12 mouse cellular contexts compared by ENCODE assay signal in the genomic region with DNA sequence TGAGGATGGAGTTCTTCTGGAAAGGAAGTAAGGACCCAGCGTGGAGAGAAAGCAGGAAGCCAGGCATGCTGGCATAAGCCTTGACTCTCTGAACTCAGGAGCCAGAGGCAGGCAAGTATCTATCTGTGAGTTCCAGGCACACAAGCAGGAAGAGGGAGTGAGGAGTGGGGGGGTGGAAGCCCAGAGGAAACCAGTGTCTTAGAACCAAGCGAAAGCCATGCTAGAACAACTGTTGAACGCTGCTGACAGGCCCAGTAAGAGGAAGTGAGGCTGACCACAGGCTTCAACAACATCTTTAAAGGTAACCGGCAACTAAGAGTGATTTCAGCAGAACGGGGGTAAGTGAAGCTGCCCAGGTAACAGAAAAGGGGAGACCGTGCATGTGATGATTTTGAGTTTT. TPM values are rescaled to one million over a fixed set of nuclear protein-coding genes. Genes with fewer than 3 reads are reported as not detected.
DNase-seq lines count a peak whose midpoint lies in the region; ATAC-seq and TF ChIP-seq lines count a peak whose summit lies in the region.
"Had no signal": no experiment of that assay in that cellular context is flagged by ENCODE, and none has a peak within 500 bp of the region (broad histone marks: within the 10 kb centered on the region; RNA-seq: fewer than 3 reads in every experiment).

No protein-coding gene starts in this region.

- H3K4me1 ChIP-seq in lung, adult 2 months (ENCODE audit: control insufficient read depth, insufficient read depth, low read length) = peaks cover 8% of the 10 kb centered on the region; the same call in 1 of the 2 replicates
- H3K4me1 ChIP-seq in ES-E14 (ENCODE audit: control insufficient read depth in 2 of 2, insufficient read depth in 2 of 2, low read length in 2 of 2, poor library complexity in 1 of 2) = peaks cover 11 to 23% of the 10 kb centered on the region in 2 experiments; a peak in 3 of 4 replicates
- peaks cover 63% of the 10 kb centered on the region for H3K4me1 ChIP-seq in liver, embryonic 12.5 days

- H3K27ac ChIP-seq in ES-E14 (ENCODE audit: insufficient read depth, low read depth, low read length, poor library complexity, severe bottlenecking) = peak overlapping the region; percentile 14; the same call in 1 of the 2 replicates
- peak overlapping the region; percentile 13; the same call in 1 of the 2 replicates for H3K27ac ChIP-seq in liver, embryonic 12.5 days
- H3K27ac ChIP-seq: midbrain, embryonic 12.5 days had no signal

- no peaks in the 10 kb centered on the region for H3K27me3 ChIP-seq in liver, embryonic 12.5 days (replicated peaks)
- H3K27me3 ChIP-seq: hindbrain, embryonic 13.5 days; midbrain, embryonic 12.5 days had no signal

- peaks cover 7% of the 10 kb centered on the region for H3K36me3 ChIP-seq in ES-E14 (ENCODE audit: control insufficient read depth, insufficient read depth, low read length, poor library complexity, severe bottlenecking)
- H3K36me3 ChIP-seq in liver, embryonic 12.5 days = peaks cover 48% of the 10 kb centered on the region

- no peak for ATAC-seq in liver, embryonic 12.5 days

- no peak for TF ChIP-seq CTCF in lung, adult 2 months (IDR thresholded peaks at IDR 0.05; ENCODE audit: insufficient read depth, low read length)

- H3K4me3 ChIP-seq in lung, adult 2 months (replicated peaks; ENCODE audit: extremely low read depth, low read depth, low read length) = no peak overlapping the region
- H3K4me3 ChIP-seq in ES-E14 (ENCODE audit: insufficient read depth in 1 of 2, low read depth in 1 of 2, low read length in 2 of 2, poor library complexity in 1 of 2, severe bottlenecking in 1 of 2) = no peak overlapping the region
- H3K4me3 ChIP-seq in liver, embryonic 12.5 days = no peak overlapping the region
- H3K4me3 ChIP-seq: hindbrain, embryonic 13.5 days; midbrain, embryonic 12.5 days had no signal

- H3K9me3 ChIP-seq in ES-E14 (ENCODE audit: control insufficient read depth, insufficient read depth, low read depth, low read length) = no peaks in the 10 kb centered on the region
- no peaks in the 10 kb centered on the region for H3K9me3 ChIP-seq in liver, embryonic 12.5 days (replicated peaks)
- H3K9me3 ChIP-seq: hindbrain, embryonic 13.5 days; midbrain, embryonic 12.5 days had no signal

- WGBS in lung, adult 2 months = 54% methylated on average over 6 of the region's 6 CpGs
- WGBS in liver, embryonic 12.5 days (ENCODE audit: insufficient replicate concordance) = 25% methylated on average over 6 of the region's 6 CpGs

- H3K9ac ChIP-seq in ES-E14 (ENCODE audit: insufficient read depth, low read depth, low read length, poor library complexity, severe bottlenecking) = no peak overlapping the region
- no peak overlapping the region for H3K9ac ChIP-seq in liver, embryonic 12.5 days
- H3K9ac ChIP-seq: midbrain, embryonic 12.5 days had no signal

- DNase-seq in lung, adult 18-20 months = peak; percentile 27 to 44
- no peak for DNase-seq in lung, adult 2 months
- DNase-seq in ES-E14 (ENCODE audit: low read depth, low spot score) (no peak), adipocyte (ENCODE audit: low spot score) (no peak)
- peak; percentile 68 to 74 for DNase-seq in natural killer cell, adult 2 months (ENCODE audit: low spot score in 2 of 2)
- DNase-seq in right cerebral cortex, adult 2 months (ENCODE audit: low spot score in 2 of 2) = no peak
- DNase-seq in kidney, postnatal 10 days = no peak
- DNase-seq: kidney, postnatal 4 days; thymus, postnatal 14 days had no signal

- in situ Hi-C loops in ES-E14 (cut with MboI; ENCODE audit: low sequenced_read_pairs in 2 of 2, unreplicated experiment in 2 of 2) = no loop called here

- no peak overlapping the region; the same call in 1 of the 2 replicates for H3K4me2 ChIP-seq in liver, embryonic 12.5 days
- H3K4me2 ChIP-seq: hindbrain, embryonic 13.5 days; midbrain, embryonic 12.5 days had no signal

- TF ChIP-seq POLR2A in lung, adult 2 months (IDR thresholded peaks at IDR 0.05; ENCODE audit: borderline replicate concordance, extremely low read depth, low read depth, low read length) = no peak

TF ChIP-seq in ES-E14, 5 proteins besides CTCF, POLR2A, EP300 and RAD21:
- TF ChIP-seq MAFK (IDR thresholded peaks at IDR 0.05; ENCODE audit: insufficient read depth, low read depth, low read length) (no peak), ZNF384 (IDR thresholded peaks at IDR 0.05; ENCODE audit: low read depth, low read length) (no peak), HCFC1 (IDR thresholded peaks at IDR 0.05; ENCODE audit: borderline replicate concordance, insufficient read depth, low read length) (no peak), ZC3H11A (IDR thresholded peaks at IDR 0.05; ENCODE audit: borderline replicate concordance, low read depth, low read length) (no peak), CHD2 (IDR thresholded peaks at IDR 0.05; ENCODE audit: low read depth, low read length) (no peak)

RNA-seq across cellular contexts. Expression of gene Pigv, which starts 6.2 kb away (rescaled TPM):
- polyA plus RNA-seq in lung, adult 2 months (2012; rRNA removed) = 13.6 and 15.9 TPM in 2 replicates
- total RNA-seq in ES-E14 (2012; rRNA removed) = 11.6 and 14.5 TPM in 2 replicates
- 7.0 and 10.0 TPM in 2 replicates for polyA plus RNA-seq in liver, embryonic 12.5 days (2016; fragmentation: Nextera tagmentation; extraction: Ambion mirVana)

RNA-seq across cellular contexts. Expression of gene Zdhhc18, which starts 16.2 kb away (rescaled TPM):
- 79.1 and 85.6 TPM in 2 replicates for polyA plus RNA-seq in lung, adult 2 months (2012; rRNA removed)
- total RNA-seq in ES-E14 (2012; rRNA removed) = 39.0 and 55.8 TPM in 2 replicates
- polyA plus RNA-seq in liver, embryonic 12.5 days (2016; fragmentation: Nextera tagmentation; extraction: Ambion mirVana) = 4.6 and 5.5 TPM in 2 replicates

Comparison
In these comparisons a context has a peak if more than half of its experiments do, and no peak if none do; other contexts are left out.
1. DNase-seq: peak in lung, adult 18-20 months (2 of 2) and natural killer cell, adult 2 months (2 of 2); none in lung, adult 2 months (single experiment), ES-E14 (single experiment), right cerebral cortex, adult 2 months (0 of 2), kidney, postnatal 10 days (single experiment) and adipocyte (single experiment).
2. RNA of gene Zdhhc18, which starts 16.2 kb away (polyA plus RNA-seq): 79.1 to 85.6 TPM in lung, adult 2 months; 4.6 to 5.5 TPM in liver, embryonic 12.5 days; every median in the first group is over 10 times any median in the second.